18 mouse cellular contexts compared by ENCODE assay signal in the genomic region with DNA sequence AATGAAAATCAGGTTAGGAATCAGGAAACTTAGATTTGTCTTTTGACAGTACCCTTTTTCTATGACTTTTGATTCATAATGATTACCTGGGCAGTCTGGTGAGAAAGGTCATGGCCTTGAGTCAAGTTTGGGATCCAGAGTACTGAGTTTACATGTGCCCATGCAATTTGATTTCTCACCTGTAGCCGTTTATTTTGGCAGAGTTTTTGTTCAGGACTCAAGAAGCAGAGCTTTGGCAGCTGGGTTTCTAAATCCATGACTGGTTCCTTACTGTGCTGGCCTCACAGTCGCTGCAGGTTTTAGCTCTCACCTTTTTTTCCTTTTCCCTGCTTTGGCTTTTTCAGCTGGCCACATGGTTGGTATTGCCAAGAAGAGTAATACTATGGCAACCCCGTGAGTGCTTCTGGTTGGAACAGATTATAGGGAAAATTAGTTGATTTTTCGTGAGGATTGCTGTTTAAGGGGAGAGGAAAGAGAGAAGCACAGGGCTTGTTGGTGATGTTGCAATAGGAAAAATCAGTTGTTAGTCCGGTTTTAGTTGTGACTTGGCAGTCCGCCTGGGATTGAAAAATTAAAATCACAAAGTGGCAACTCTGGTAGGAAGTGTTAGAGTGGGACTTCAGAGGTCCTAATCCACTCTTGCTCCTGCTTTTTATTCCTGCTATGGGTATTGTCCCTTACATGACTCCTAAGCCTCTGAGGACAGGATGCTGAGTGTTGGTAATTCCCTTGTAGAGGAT. TPM values are rescaled to one million over a fixed set of nuclear protein-coding genes. Genes with fewer than 3 reads are reported as not detected.
DNase-seq lines count a peak whose midpoint lies in the region; ATAC-seq and TF ChIP-seq lines count a peak whose summit lies in the region.
"Had no signal": no experiment of that assay in that cellular context is flagged by ENCODE, and none has a peak within 500 bp of the region (broad histone marks: within the 10 kb centered on the region; RNA-seq: fewer than 3 reads in every experiment).

No protein-coding gene starts in this region.

- no peak overlapping the region for H3K27ac ChIP-seq in forebrain, embryonic 12.5 days
- no peak overlapping the region for H3K27ac ChIP-seq in forebrain, embryonic 15.5 days (replicated peaks)
- no peak overlapping the region for H3K27ac ChIP-seq in lung, embryonic 14.5 days (ENCODE audit: low read depth)
- H3K27ac ChIP-seq: embryonic facial prominence, embryonic 13.5 days; hindbrain, embryonic 13.5 days; neural tube, embryonic 13.5 days had no signal

- H3K9me3 ChIP-seq in forebrain, embryonic 12.5 days, result no peaks in the 10 kb centered on the region
- no peaks in the 10 kb centered on the region for H3K9me3 ChIP-seq in forebrain, embryonic 15.5 days
- no peaks in the 10 kb centered on the region for H3K9me3 ChIP-seq in lung, embryonic 14.5 days (ENCODE audit: low read depth, low read length)
- H3K9me3 ChIP-seq: embryonic facial prominence, embryonic 13.5 days; hindbrain, embryonic 13.5 days; neural tube, embryonic 13.5 days had no signal

- H3K4me3 ChIP-seq in forebrain, embryonic 12.5 days (replicated peaks), result no peak overlapping the region
- no peak overlapping the region for H3K4me3 ChIP-seq in forebrain, embryonic 15.5 days
- H3K4me3 ChIP-seq in lung, embryonic 14.5 days (ENCODE audit: low read depth, low read length), result no peak overlapping the region
- H3K4me3 ChIP-seq: embryonic facial prominence, embryonic 13.5 days; hindbrain, embryonic 13.5 days; neural tube, embryonic 13.5 days had no signal

- no peaks in the 10 kb centered on the region; the same call in 1 of the 2 replicates for H3K36me3 ChIP-seq in forebrain, embryonic 12.5 days (replicated peaks)
- no peaks in the 10 kb centered on the region for H3K36me3 ChIP-seq in forebrain, embryonic 15.5 days
- H3K36me3 ChIP-seq in lung, embryonic 14.5 days (ENCODE audit: insufficient read depth), result peaks cover 18% of the 10 kb centered on the region; the same call in 1 of the 2 replicates

- H3K27me3 ChIP-seq in forebrain, embryonic 12.5 days, result no peaks in the 10 kb centered on the region
- no peaks in the 10 kb centered on the region for H3K27me3 ChIP-seq in forebrain, embryonic 15.5 days
- H3K27me3 ChIP-seq in lung, embryonic 14.5 days (ENCODE audit: insufficient read depth, low read length), result no peaks in the 10 kb centered on the region
- H3K27me3 ChIP-seq: embryonic facial prominence, embryonic 13.5 days; hindbrain, embryonic 13.5 days; neural tube, embryonic 13.5 days had no signal

- ATAC-seq in forebrain, embryonic 12.5 days (ENCODE audit: low FRiP score), result no peak
- ATAC-seq in forebrain, embryonic 15.5 days (replicated peaks), result no peak
- no peak for ATAC-seq in lung, embryonic 14.5 days (ENCODE audit: insufficient read depth)

- WGBS in forebrain, embryonic 12.5 days, result 77% methylated on average over 6 of the region's 6 CpGs
- 59% methylated on average over 6 of the region's 6 CpGs for WGBS in forebrain, embryonic 15.5 days
- WGBS in lung, embryonic 14.5 days, result 79% methylated on average over 6 of the region's 6 CpGs

- peak; percentile 26 for DNase-seq in urinary bladder, postnatal 14 days (ENCODE audit: low spot score)
- DNase-seq in urinary bladder, postnatal 10 days (ENCODE audit: low spot score), result no peak
- peak; percentile 22 for DNase-seq in lung, embryonic 14.5 days
- no peak for DNase-seq in gastrocnemius, adult 8-10 months (ENCODE audit: low spot score in 2 of 2)
- no peak for DNase-seq in ovary, postnatal 36 days (ENCODE audit: low spot score)
- no peak for DNase-seq in frontal cortex, postnatal 25 days (ENCODE audit: low spot score in 2 of 2)
- DNase-seq: B cell, adult 2 months; cerebellum, adult 11 months; cerebellum, postnatal 36 days; kidney, adult 11 months; kidney, postnatal 25 days; layer of hippocampus, postnatal 36 days; retina, postnatal 1 day had no signal

- H3K9ac ChIP-seq in forebrain, embryonic 12.5 days, result no peak overlapping the region
- H3K9ac ChIP-seq in forebrain, embryonic 15.5 days (replicated peaks), result no peak overlapping the region
- H3K9ac ChIP-seq in lung, embryonic 14.5 days, result no peak overlapping the region
- H3K9ac ChIP-seq: embryonic facial prominence, embryonic 13.5 days; hindbrain, embryonic 13.5 days; neural tube, embryonic 13.5 days had no signal

- H3K4me2 ChIP-seq in forebrain, embryonic 12.5 days, result peak overlapping the region; percentile 83
- H3K4me2 ChIP-seq in forebrain, embryonic 15.5 days (replicated peaks), result no peak overlapping the region
- no peak overlapping the region for H3K4me2 ChIP-seq in lung, embryonic 14.5 days
- H3K4me2 ChIP-seq: hindbrain, embryonic 13.5 days; neural tube, embryonic 13.5 days had no signal

- peaks cover 14% of the 10 kb centered on the region for H3K4me1 ChIP-seq in forebrain, embryonic 12.5 days
- peaks cover 30% of the 10 kb centered on the region for H3K4me1 ChIP-seq in forebrain, embryonic 15.5 days
- H3K4me1 ChIP-seq in lung, embryonic 14.5 days (ENCODE audit: insufficient read depth), result peaks cover 3% of the 10 kb centered on the region; the same call in 1 of the 2 replicates

- TF ChIP-seq CTCF in lung, embryonic 14.5 days (IDR thresholded peaks at IDR 0.05; ENCODE audit: low read depth), result no peak

RNA-seq across cellular contexts. Expression of a gene that starts 53.2 kb away (rescaled TPM):
- 227 and 240 TPM in 2 replicates for polyA plus RNA-seq in forebrain, embryonic 12.5 days (2016; fragmentation: Nextera tagmentation; extraction: Ambion mirVana)
- polyA plus RNA-seq in forebrain, embryonic 15.5 days (2015; fragmentation: Nextera tagmentation; extraction: Ambion mirVana), result 168 and 169 TPM in 2 replicates
- polyA plus RNA-seq in lung, embryonic 14.5 days (2014; fragmentation: Nextera tagmentation; extraction: Ambion mirVana), result 193 and 204 TPM in 2 replicates
- total RNA-seq in gastrocnemius, adult 8-10 months (2022), result 100 to 1,000 TPM; 124 to 144 (median 137) TPM

RNA-seq across cellular contexts. Expression of a gene that starts 53.6 kb away (rescaled TPM):
- 6.9 and 11.1 TPM in 2 replicates for polyA plus RNA-seq in forebrain, embryonic 12.5 days (2016; fragmentation: Nextera tagmentation; extraction: Ambion mirVana)
- polyA plus RNA-seq in forebrain, embryonic 15.5 days (2015; fragmentation: Nextera tagmentation; extraction: Ambion mirVana), result 4.0 and 5.7 TPM in 2 replicates
- polyA plus RNA-seq in lung, embryonic 14.5 days (2014; fragmentation: Nextera tagmentation; extraction: Ambion mirVana), result 6.0 and 6.9 TPM in 2 replicates
- total RNA-seq in gastrocnemius, adult 8-10 months (2022), result 10 to 100 TPM; 19.5 to 24.5 (median 20.8) TPM

Comparison
In these comparisons a context has a peak if more than half of its experiments do, and no peak if none do; other contexts are left out.
1. DNase-seq: peak in urinary bladder, postnatal 14 days (single experiment) and lung, embryonic 14.5 days (single experiment); none in urinary bladder, postnatal 10 days (single experiment), gastrocnemius, adult 8-10 months (0 of 2), ovary, postnatal 36 days (single experiment) and frontal cortex, postnatal 25 days (0 of 2).